Mouse (Mus musculus) G1E-ER4 (cell line): ENCODE data around the gene Slc25a4. TPM values are rescaled to one million over a fixed set of nuclear protein-coding genes. Genes with fewer than 3 reads are reported as not detected.

ENCODE experiments used
- GATA1 ChIP-seq: IDR thresholded peaks from one replicate; pipeline ENCODE4 v1.8.0; 2012; ENCODE audit warnings: low read length, inconsistent platforms
- polyA plus RNA-seq: library from polyadenylated mRNA; stranded (reverse); fragments of >175 nt; gene quantifications from 2 replicates; pipeline ENCODE4 v1.2.3, GENCODE M21; 2012

The Slc25a4 gene
- polyA plus RNA-seq, 1 experiment: 50.4 TPM

DNA sequence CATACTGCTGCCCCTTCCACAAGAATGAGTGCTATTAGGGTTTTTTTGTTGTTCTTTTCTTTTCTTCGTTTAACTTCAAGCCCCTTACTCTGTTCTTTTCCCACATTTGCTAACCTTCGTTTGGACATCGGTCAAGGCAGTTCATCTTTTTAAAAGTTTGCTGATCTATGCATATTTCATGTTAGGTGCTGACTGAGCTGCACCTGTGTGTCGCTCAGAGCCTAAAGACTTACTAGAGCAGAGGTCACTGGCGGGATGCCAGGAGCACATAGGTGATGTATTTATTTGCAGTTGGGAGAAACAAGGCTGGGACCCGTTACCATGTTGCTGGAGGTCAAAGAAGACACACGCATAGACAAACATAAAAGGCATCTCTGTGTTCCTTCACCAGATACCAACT lies 1.1 kb upstream of the Slc25a4 start:
- TF ChIP-seq GATA1: no peak

DNA sequence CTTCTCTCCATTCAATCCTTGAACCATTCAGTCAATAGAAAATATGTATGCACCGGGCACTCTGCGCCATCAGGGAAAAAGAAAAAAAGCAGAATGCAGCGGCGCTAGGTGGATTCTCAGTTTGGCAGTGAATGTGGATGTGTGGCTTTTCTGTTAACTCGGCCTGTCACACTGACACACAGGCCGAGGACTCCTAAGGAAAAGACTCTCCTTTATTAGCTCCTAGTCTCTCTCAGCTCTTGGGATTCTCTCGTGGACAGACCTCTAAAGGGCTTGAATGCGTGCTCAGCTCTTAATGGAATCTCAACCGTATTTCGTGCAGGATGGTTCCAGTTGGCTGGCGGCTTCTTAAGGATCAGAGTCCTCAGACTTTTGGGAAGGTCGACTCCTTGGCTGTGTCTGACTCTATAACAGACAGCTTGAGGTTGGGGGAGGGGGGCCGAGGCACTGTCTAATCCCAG lies 557 bp upstream of the Slc25a4 start:
- no peak for TF ChIP-seq GATA1

DNA sequence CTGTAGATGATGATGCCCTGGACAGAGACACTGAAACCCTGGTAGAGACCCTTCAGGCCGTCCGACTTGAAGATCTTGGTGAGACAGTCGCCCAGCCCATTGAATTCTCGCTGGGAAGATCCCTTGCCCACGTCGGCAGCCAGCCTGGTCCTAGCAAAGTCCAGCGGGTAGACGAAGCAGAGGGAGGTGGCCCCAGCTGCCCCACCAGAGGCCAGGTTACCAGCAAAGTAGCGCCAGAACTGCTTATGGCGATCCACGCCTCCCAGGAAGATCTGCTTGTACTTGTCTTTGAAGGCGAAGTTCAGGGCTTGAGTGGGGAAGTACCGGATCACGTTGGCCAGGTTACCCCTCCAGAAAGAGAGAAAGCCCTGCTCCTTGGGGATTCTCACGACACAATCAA lies 2.0 kb downstream of the Slc25a4 start:
- no peak for TF ChIP-seq GATA1

DNA sequence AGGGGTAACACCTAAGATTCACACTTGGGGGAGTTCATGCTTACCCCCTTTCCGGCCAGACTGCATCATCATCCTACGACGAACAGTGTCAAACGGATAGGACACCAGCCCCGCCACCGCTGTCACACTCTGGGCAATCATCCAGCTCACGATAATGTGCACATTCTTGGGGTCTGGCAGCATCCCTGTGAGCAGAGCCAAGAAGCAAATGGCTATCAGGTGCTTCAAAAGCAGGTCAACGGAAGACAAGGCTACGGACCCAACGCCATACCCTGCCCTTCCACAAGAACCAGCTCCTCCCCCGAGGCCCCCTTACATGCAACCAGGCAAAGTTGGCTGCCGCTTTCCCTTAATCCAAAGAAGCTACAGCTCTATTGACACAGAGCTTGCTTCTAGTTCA lies 2.7 kb downstream of the Slc25a4 start:
- TF ChIP-seq GATA1: no peak

DNA sequence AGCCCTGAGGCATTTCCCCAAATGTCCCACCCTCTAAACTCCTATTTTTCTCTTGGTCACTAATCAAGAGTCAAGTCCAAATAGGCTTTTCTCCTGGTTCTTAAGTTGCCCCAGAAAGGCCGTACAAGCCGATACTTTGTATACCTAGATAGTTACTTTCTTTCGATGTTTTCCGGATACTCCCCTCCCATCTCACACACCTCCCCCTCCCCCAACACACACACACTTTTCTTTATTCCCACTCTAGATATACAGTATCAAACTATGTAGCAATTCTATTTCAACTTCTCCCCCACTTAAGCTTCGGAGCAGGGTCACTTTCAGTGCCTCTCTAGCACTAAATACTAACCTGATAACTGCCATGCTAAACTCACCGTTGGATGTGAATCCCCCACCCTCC lies 5.0 kb downstream of the Slc25a4 start:
- no peak for TF ChIP-seq GATA1

DNA sequence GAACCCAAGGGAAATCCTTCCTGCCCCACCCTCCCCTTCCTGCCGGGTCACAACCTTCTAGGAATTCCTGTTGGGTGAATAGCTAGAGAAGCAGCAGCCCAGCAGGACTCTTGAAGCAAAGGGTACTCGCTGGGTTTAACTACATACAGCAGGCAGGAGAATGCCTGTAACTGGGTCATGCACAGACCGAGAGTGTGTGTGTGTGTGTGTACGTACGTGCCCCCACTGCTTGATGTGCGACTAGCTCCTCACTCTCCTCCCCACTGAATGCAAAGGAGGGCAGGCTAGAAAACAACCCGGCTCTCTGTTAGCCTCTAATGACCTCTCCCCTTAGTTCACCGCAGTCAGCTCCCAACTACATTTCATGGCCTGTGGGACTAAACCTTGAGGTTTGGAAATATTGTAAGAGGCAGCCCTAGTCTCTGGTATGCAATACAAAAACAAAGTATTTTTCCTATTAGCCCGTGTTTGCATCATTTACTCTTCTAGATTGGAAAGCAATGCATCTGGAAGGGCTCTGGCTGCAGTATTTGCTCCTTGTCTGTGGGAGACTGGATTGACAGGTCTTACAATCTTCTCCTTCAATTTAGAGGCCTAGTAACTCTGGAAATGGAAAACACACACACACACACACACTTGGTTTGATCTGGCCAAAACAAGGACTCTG lies 6.0 kb downstream of the Slc25a4 start:
- no peak for TF ChIP-seq GATA1

DNA sequence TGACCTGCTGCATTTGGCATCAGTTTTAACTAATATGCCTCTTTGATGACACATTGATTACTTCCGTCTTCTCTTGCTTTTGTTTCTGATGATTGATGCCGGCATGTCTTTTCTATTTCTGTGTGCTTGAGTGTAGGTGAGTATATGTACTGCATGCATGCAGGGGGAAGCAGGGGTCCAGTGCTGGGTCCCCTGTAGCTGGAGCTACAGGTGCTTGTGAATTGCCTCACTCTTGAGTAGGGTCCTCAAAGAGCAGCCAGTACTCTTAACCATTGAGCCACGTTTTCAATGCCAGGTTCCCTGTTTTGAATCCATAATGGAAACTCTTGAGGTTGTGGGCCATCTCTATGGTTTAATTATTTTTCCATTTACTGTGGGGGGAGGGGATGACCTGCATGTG lies 6.8 kb downstream of the Slc25a4 start:
- no peak for TF ChIP-seq GATA1

DNA sequence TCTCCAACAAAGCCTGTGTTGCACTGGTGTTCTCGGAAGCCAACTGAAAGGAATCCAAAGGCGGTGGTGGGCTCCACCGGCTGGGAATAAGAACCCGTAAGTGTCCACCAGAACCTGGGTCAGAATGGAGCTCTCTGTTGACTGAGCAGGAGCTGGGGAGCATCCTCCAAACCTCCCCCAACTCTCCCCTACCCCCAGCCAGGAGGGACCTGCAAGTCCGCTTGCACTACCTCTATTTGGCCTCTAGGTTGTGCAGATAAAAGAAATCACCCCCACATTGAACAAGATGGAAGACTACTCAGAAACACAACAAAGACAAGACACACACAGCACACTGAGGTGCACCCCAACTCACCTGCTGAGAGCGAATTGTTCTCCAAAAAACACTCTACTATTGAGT lies 8.7 kb downstream of the Slc25a4 start:
- TF ChIP-seq GATA1: no peak

DNA sequence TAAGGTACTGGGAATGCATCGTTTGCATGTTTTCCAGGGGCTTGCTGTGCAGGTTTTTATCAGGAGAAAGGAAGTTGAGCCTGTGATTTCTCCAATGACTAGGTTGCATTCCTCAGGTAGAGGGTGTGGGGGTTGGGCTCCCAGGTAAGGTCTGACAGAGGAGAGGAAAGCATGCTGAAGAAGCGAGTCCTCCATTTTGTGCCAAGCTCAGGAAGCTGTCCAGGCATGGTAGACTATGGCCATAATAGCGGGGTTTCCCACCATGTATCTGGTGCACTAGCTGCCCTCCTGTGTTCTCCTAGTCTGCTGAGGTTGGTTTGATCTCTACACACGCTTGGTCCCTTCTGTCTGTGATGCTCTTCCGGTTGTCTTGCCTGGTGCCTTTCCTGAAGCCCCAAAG lies 13.4 kb downstream of the Slc25a4 start:
- TF ChIP-seq GATA1: no peak

DNA sequence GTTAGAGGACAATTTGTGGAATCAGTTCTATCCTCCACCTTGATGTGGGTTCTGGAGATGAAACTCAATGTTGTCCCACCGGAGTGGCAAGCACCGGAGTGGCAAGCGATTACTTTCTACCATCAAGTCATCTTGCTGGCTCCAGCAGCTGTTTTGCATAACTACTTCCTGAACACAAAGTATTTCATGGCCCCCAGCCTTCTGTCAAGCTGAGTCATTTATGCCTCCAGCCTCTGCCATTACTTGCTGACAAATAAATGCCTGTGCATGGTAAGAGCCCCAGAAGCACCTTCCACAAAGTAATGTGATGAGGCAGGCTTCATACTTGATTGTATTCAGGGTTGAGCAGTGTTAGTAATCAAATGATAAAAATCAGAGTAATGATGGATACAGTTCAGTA lies 14.2 kb downstream of the Slc25a4 start:
- no peak for TF ChIP-seq GATA1

DNA sequence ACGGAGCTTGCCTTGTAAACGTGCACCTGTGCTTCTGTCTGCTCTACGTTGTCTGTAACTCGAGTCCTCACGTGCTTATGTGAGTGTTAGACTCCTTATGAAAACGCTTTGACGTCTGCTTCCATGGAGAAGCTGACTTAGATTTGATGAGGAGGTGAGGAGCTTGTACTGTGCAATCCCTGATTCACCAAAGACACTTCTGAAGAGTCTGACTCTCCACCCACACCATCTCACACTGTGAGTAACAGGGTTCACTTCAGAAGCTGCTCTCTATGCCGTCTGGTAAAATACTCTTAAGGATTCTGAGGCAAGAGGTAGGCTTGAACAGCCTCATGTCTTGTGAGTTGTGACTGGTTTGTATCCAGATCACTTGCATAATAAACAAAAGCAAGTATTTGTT lies 18.0 kb downstream of the Slc25a4 start:
- no peak for TF ChIP-seq GATA1

DNA sequence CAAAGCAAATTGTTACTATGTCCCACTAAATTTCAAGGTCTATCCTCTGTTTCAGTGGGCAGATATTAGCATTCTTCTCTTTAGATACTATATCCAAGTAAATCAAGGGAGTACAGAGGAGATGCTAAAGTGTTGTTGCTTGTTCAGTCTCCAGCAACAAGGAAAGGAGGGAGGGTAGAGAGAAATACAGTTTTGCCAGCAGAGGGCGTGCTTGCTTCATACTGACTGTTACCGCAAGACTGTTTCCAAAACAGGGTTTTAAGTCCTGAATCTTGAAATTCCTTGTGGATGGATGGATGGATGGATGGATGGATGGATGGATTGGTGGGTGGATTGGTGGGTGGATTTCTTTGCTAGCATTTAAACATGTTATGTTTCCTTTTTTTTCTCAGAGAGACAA lies 25.7 kb downstream of the Slc25a4 start:
- no peak for TF ChIP-seq GATA1

DNA sequence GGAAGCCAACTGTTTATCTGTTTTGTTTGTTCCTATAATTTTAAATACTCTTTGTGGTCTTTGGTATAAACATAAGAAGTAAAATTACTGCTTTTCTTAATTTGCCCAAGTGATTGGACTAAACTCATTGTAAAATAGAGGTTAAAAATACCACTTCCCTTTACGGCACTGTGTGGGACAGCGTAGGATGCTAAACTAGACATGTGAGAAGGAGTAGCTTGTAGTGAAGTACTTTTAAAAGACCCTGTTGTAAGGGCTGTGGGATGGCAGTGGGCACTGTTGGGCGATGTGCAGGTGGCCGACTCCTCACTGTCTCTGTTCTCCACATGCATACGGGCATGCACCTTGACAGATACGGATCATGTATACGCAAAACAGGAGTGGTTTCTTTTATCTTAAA lies 30.9 kb downstream of the Slc25a4 start:
- TF ChIP-seq GATA1: no peak

DNA sequence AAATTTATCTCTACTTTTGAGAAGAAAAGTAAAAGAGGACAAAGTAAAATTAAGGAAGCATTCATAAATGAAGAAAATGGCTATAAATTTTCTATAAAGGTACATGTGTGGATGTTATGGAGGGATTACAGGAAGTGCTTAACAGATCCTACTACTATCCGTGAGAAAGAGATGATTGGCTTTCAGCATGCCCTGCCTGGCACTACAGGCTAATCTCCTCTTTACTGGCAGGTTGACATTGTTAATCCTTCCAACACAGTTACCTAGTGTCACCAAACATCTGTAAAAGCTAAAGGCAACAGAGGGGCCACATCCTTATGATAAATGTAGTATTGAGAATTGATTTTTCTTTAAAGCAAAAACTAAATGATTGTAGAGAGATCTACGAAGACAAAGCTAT lies 37.4 kb downstream of the Slc25a4 start:
- no peak for TF ChIP-seq GATA1

DNA sequence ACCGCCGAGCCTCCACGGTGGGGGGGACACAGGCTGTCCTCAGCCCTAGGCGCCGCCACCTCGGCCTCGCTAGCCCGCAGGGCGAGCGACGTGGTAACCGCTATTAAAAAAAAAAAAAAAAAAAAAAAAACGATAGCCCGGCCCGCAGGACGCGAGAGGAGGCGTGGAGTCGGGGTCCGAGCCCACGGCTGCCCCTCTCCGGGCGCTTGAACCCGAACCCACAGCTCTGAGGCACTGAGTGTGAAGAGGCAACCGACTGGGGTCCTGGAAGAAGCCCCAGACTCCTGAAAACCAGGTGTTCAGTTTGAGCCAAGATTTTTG lies 47.3 kb downstream of the Slc25a4 start:
- no peak for TF ChIP-seq GATA1

DNA sequence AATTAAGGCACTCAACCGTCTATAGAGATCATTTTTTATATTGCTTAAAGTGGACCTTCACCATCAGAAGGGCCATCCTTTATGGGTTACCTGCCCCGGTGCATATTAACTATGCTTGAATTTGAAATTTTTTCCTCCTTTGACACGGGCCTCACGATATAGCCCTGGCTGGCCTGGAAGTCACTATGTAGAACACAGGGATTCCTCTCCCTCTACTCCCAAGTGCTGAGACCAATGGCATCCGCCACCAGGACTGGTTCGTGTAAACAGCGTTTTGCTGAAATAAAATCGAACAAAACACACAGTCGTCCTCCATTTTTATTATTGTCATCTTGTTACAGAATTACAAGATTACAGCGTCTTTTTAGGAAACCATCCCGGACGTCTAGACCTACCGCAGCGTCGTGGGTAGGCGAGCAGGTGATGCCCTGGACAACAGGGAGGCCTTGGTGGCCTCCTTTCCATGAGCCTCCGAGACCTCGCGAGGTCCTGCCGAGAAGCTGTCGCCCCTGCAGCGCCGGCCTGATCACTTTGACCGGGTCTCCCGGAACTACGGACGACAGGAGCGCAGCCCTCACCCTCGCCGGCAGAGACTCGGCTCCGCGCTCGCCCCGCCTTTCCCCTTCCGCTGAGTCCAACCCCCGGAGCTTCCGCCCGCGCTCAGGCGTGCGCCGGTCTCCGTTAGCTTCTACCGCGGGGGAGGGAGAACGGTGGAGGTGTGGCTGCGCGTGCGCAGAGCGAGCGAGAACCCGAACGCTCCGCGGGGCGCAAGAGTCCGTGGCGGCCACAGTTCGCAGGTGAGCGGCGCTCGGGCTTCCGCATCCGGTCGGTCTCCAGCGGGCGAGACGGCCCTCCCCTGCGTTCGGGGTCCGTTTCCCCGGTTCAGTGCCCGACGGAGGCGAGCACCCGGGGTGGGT lies 47.9 kb downstream of the Slc25a4 start:
- TF ChIP-seq GATA1: no peak

Other genes starting within 250 kb of the Slc25a4 start
- 0.03 TPM in 1 of 2 replicates, not detected in the other for gene 1700029J07Rik, start 236.0 kb downstream of the Slc25a4 start, polyA plus RNA-seq
- 1.4 and 2.3 TPM in 2 replicates for gene Ufsp2, start 235.8 kb downstream of the Slc25a4 start, polyA plus RNA-seq
- 0.02 and 0.03 TPM in 2 replicates for gene Lrp2bp, start 212.0 kb downstream of the Slc25a4 start, polyA plus RNA-seq
- 8.0 and 15.7 TPM in 2 replicates for gene Ankrd37, start 205.6 kb downstream of the Slc25a4 start, polyA plus RNA-seq
- gene Cfap97, start 59.5 kb downstream of the Slc25a4 start, polyA plus RNA-seq: 1.3 and 1.5 TPM in 2 replicates
- gene Snx25, start 59.1 kb downstream of the Slc25a4 start, polyA plus RNA-seq: 11.9 and 13.9 TPM in 2 replicates
- not detected in 2 replicates for gene Helt, start 83.4 kb upstream of the Slc25a4 start, polyA plus RNA-seq